In the genomic region with DNA sequence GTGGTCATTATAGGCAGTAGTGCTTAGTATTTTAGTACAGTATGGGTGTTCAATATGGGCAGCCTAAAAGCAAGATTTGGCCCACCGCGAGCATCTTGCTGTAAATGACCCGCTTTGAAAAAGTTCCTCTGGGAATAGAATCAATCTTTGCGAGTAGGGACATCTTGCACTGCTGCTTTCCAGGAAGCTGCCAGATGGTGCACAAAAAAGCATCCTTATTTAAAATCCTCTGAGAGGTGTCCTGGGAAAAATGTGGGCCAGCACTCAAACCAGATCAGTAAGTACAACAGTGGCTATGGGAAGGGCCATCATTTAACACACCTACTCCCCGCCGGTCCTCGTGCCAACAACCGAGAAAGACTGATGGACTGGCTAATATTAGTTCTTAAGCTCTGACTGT, we compare ENCODE assay signal across 24 mouse cellular contexts.
DNase-seq lines count a peak whose midpoint lies in the region; ATAC-seq and TF ChIP-seq lines count a peak whose summit lies in the region.
"Had no signal": no experiment of that assay in that cellular context is flagged by ENCODE, and none has a peak within 500 bp of the region (broad histone marks: within the 10 kb centered on the region; RNA-seq: fewer than 3 reads in every experiment).

No protein-coding gene starts in this region.

- DNase-seq in cerebellum, postnatal 10 days: peak; percentile 1 to 19
- no peak for DNase-seq in cerebellum, postnatal 4 days (ENCODE audit: low spot score in 2 of 2)
- peak; percentile 7 for DNase-seq in lung, embryonic 14.5 days
- no peak for DNase-seq in lung, postnatal 25 days (ENCODE audit: low spot score)
- peak; percentile 5 for DNase-seq in layer of hippocampus, adult 9-11 months
- DNase-seq in right cerebral cortex, postnatal 25 days: peak; percentile 8
- DNase-seq in heart, postnatal 25 days (ENCODE audit: low spot score): no peak
- no peak for DNase-seq in lung, postnatal 0 days (ENCODE audit: low spot score)
- DNase-seq: adrenal gland, adult 8-10 months; cerebellum, adult 11-12 months; heart, adult 11 months; heart, postnatal 14 days; kidney, adult 8-10 months; lung, postnatal 10 days had no signal

- no peaks in the 10 kb centered on the region for H3K27me3 ChIP-seq in lung, embryonic 14.5 days (ENCODE audit: insufficient read depth, low read length)
- no peaks in the 10 kb centered on the region for H3K27me3 ChIP-seq in lung, postnatal 0 days (replicated peaks; ENCODE audit: insufficient read depth, low read length)
- H3K27me3 ChIP-seq: heart, embryonic 12.5 days; hindbrain, embryonic 13.5 days; midbrain, embryonic 13.5 days; Patski had no signal

- no peak overlapping the region for H3K4me3 ChIP-seq in lung, embryonic 14.5 days (ENCODE audit: low read depth, low read length)
- no peak overlapping the region for H3K4me3 ChIP-seq in lung, postnatal 0 days (ENCODE audit: low read depth, low read length)
- H3K4me3 ChIP-seq: embryonic facial prominence, embryonic 10.5 days; heart, embryonic 12.5 days; hindbrain, embryonic 13.5 days; midbrain, embryonic 13.5 days; myocyte had no signal

- H3K4me1 ChIP-seq in lung, embryonic 14.5 days (ENCODE audit: insufficient read depth): no peaks in the 10 kb centered on the region
- no peaks in the 10 kb centered on the region for H3K4me1 ChIP-seq in lung, postnatal 0 days (ENCODE audit: insufficient read depth, low read depth, low read length)
- H3K4me1 ChIP-seq: heart, embryonic 12.5 days; hindbrain, embryonic 13.5 days; midbrain, embryonic 13.5 days had no signal

- no peak overlapping the region for H3K27ac ChIP-seq in lung, embryonic 14.5 days (ENCODE audit: low read depth)
- no peak overlapping the region for H3K27ac ChIP-seq in lung, postnatal 0 days (ENCODE audit: low read length)
- H3K27ac ChIP-seq: embryonic facial prominence, embryonic 10.5 days; hindbrain, embryonic 13.5 days; liver, embryonic 14.5 days; midbrain, embryonic 13.5 days; stomach, postnatal 0 days had no signal

- TF ChIP-seq CTCF in lung, embryonic 14.5 days (IDR thresholded peaks at IDR 0.05; ENCODE audit: low read depth): no peak
- TF ChIP-seq CTCF in lung, postnatal 0 days (IDR thresholded peaks at IDR 0.05): no peak

- intact Hi-C loops in heart, postnatal 25 days (cut with DNase I): no loop called here

- 54% methylated on average over 8 of the region's 8 CpGs for WGBS in lung, embryonic 14.5 days
- 56% methylated on average over 8 of the region's 8 CpGs for WGBS in lung, postnatal 0 days

- no peaks in the 10 kb centered on the region for H3K9me3 ChIP-seq in lung, embryonic 14.5 days (ENCODE audit: low read depth, low read length)
- no peaks in the 10 kb centered on the region for H3K9me3 ChIP-seq in lung, postnatal 0 days (ENCODE audit: low read length)
- H3K9me3 ChIP-seq: embryonic facial prominence, embryonic 10.5 days; heart, embryonic 12.5 days; hindbrain, embryonic 13.5 days; midbrain, embryonic 13.5 days had no signal

- TF ChIP-seq EP300 in lung, postnatal 0 days (IDR thresholded peaks at IDR 0.05): no peak

- H3K9ac ChIP-seq in lung, embryonic 14.5 days: no peak overlapping the region
- no peak overlapping the region for H3K9ac ChIP-seq in lung, postnatal 0 days (replicated peaks; ENCODE audit: low read depth)
- H3K9ac ChIP-seq: heart, embryonic 12.5 days; hindbrain, embryonic 13.5 days; liver, embryonic 14.5 days; midbrain, embryonic 13.5 days had no signal

- H3K36me3 ChIP-seq in lung, embryonic 14.5 days (ENCODE audit: insufficient read depth): no peaks in the 10 kb centered on the region
- H3K36me3 ChIP-seq in lung, postnatal 0 days (ENCODE audit: insufficient read depth, low read length): no peaks in the 10 kb centered on the region
- H3K36me3 ChIP-seq: embryonic facial prominence, embryonic 10.5 days; heart, embryonic 12.5 days; hindbrain, embryonic 13.5 days; midbrain, embryonic 13.5 days had no signal

- no peak overlapping the region for H3K4me2 ChIP-seq in lung, embryonic 14.5 days
- H3K4me2 ChIP-seq in lung, postnatal 0 days (replicated peaks; ENCODE audit: low read depth, low read length): no peak overlapping the region
- H3K4me2 ChIP-seq: heart, embryonic 12.5 days; hindbrain, embryonic 13.5 days; midbrain, embryonic 13.5 days had no signal

- ATAC-seq in lung, embryonic 14.5 days (ENCODE audit: insufficient read depth): no peak
- ATAC-seq in lung, postnatal 0 days: no peak
- ATAC-seq: CD4-positive, CD25-positive, alpha-beta regulatory T cell, adult 4 months; inflammation-experienced regulatory T-cells, adult 6 months; midbrain, embryonic 13.5 days; Patski had no signal

Comparison
In these comparisons a context has a peak if more than half of its experiments do, and no peak if none do; other contexts are left out.
1. DNase-seq: peak in cerebellum, postnatal 10 days (2 of 2), lung, embryonic 14.5 days (single experiment), layer of hippocampus, adult 9-11 months (single experiment) and right cerebral cortex, postnatal 25 days (single experiment); none in cerebellum, postnatal 4 days (0 of 2), lung, postnatal 25 days (single experiment), heart, postnatal 25 days (single experiment) and lung, postnatal 0 days (single experiment).